Mouse (Mus musculus): Measurements from ENCODE around the gene Camk2d. TPM values are rescaled to one million over a fixed set of nuclear protein-coding genes. Genes with fewer than 3 reads are reported as not detected.

Gene Camk2d
- total and polyA plus RNA-seq, 3 experiments: 0.07 to 0.35 TPM; not detected in 1

GRCm38 (mm10) chr3:126695456-126696293 lies 99.6 kb downstream of the Camk2d start:
- Histone ChIP-seq H3K27me3 (ENCODE audit: control insufficient read depth in 1 of 2, insufficient read depth in 2 of 2, low read length in 2 of 2) (no peaks in the 10 kb centered on the region), H3K36me3 (ENCODE audit: control insufficient read depth in 1 of 2, insufficient read depth in 2 of 2, low read length in 2 of 2) (no peaks in the 10 kb centered on the region; a peak in 1 of 4 replicates), H3K27ac (ENCODE audit: control insufficient read depth, low read depth, low read length) (no peak overlapping the region), H3K9ac (ENCODE audit: control insufficient read depth, low read depth, low read length, poor library complexity, severe bottlenecking) (no peak overlapping the region), H3K79me2 (ENCODE audit: control insufficient read depth, insufficient read depth, low read length, poor library complexity) (no peaks in the 10 kb centered on the region), H3K4me3 (ENCODE audit: control insufficient read depth in 1 of 2, insufficient read depth in 1 of 2, low read depth in 2 of 2, low read length in 2 of 2) (no peak overlapping the region), H3K4me1 (ENCODE audit: control insufficient read depth in 1 of 2, insufficient read depth in 2 of 2, low read length in 2 of 2) (no peaks in the 10 kb centered on the region), H3K9me3 (replicated peaks; ENCODE audit: insufficient read depth, low read length) (no peaks in the 10 kb centered on the region)
- no peak for TF ChIP-seq GABPA (IDR thresholded peaks at IDR 0.05; ENCODE audit: low read depth, low read length)
- TF ChIP-seq RAD21 (IDR thresholded peaks at IDR 0.05; ENCODE audit: low read depth, low read length): no peak
- no peak for TF ChIP-seq EP300 (IDR thresholded peaks at IDR 0.05; ENCODE audit: low read depth in 1 of 2, low read length in 2 of 2)
- no peak for TF ChIP-seq NELFE (IDR thresholded peaks at IDR 0.05; ENCODE audit: low read depth, low read length)
- no peak for TF ChIP-seq SMC3 (IDR thresholded peaks at IDR 0.05; ENCODE audit: low read depth, low read length)
- no peak for TF ChIP-seq CHD1 (IDR thresholded peaks at IDR 0.05; ENCODE audit: low read depth, low read length)
- TF ChIP-seq E2F4 (IDR thresholded peaks at IDR 0.05; ENCODE audit: borderline replicate concordance, low read depth, low read length): no peak
- no peak for TF ChIP-seq BHLHE40 (IDR thresholded peaks at IDR 0.05; ENCODE audit: borderline replicate concordance, low read depth, low read length)
- no peak for TF ChIP-seq SIN3A (IDR thresholded peaks at IDR 0.05; ENCODE audit: low read length)
- TF ChIP-seq POLR2AphosphoS2 (IDR thresholded peaks at IDR 0.05; ENCODE audit: low read length): no peak
- TF ChIP-seq USF2 (IDR thresholded peaks at IDR 0.05; ENCODE audit: borderline replicate concordance in 1 of 2, insufficient read depth in 1 of 2, low read depth in 1 of 2, low read length in 2 of 2): no peak
- TF ChIP-seq MYC (IDR thresholded peaks at IDR 0.05; ENCODE audit: low read depth, low read length): no peak
- TF ChIP-seq TBP (IDR thresholded peaks at IDR 0.05; ENCODE audit: low read depth, low read length): no peak
- no peak for TF ChIP-seq NRF1 (IDR thresholded peaks at IDR 0.05; ENCODE audit: insufficient read depth, low read depth, low read length, poor library complexity, severe bottlenecking)
- TF ChIP-seq TCF12 (IDR thresholded peaks at IDR 0.05; ENCODE audit: low read depth, low read length): no peak
- no peak for TF ChIP-seq MAFK (IDR thresholded peaks at IDR 0.05; ENCODE audit: borderline replicate concordance, low read depth, low read length)
- TF ChIP-seq HCFC1 (IDR thresholded peaks at IDR 0.05; ENCODE audit: low read depth, low read length): no peak
- no peak for TF ChIP-seq MYB (IDR thresholded peaks at IDR 0.05; ENCODE audit: low read depth, low read length)
- TF ChIP-seq MEF2A (IDR thresholded peaks at IDR 0.05; ENCODE audit: extremely low read depth, insufficient replicate concordance, low read depth, low read length, poor library complexity, severe bottlenecking): no peak
- no peak for TF ChIP-seq RCOR1 (IDR thresholded peaks at IDR 0.05; ENCODE audit: low read depth, low read length)
- no peak for DNase-seq (ENCODE audit: low read depth, low spot score)

All from MEL (cell line).